Mouse (Mus musculus) heart, adult 2 months (tissue): ENCODE data around the gene Gga3.
A peak's percentile ranks its signal among the peaks of the same experiment; 100 is the strongest.

Source experiments
- CTCF ChIP-seq: fragments of 200-600 bp; IDR thresholded peaks from 2 replicates; pipeline ENCODE4 v1.8.1; 2022; ENCODE audit warnings: antibody characterized with exemption, mild to moderate bottlenecking, moderate library complexity
- POLR2A ChIP-seq: fragments of 200-500 bp; IDR thresholded peaks from 2 replicates; pipeline ENCODE4 v1.6.1; 2011; ENCODE audit warnings: mild to moderate bottlenecking, low read depth, low read length, control low read depth; ENCODE audit not compliant: insufficient read depth

GRCm38 (mm10) chr11:115623487-115624070 lies 19.7 kb upstream of the Gga3 start:
- no peak for TF ChIP-seq POLR2A
- TF ChIP-seq CTCF = peak; percentile 53
